Mouse (Mus musculus): ENCODE data around the gene Lmod2. TPM values are rescaled to one million over a fixed set of nuclear protein-coding genes. Genes with fewer than 3 reads are reported as not detected.

Lmod2 gene
- polyA plus RNA-seq, 1 experiment from 2014 or later = 56.9 TPM

DNA sequence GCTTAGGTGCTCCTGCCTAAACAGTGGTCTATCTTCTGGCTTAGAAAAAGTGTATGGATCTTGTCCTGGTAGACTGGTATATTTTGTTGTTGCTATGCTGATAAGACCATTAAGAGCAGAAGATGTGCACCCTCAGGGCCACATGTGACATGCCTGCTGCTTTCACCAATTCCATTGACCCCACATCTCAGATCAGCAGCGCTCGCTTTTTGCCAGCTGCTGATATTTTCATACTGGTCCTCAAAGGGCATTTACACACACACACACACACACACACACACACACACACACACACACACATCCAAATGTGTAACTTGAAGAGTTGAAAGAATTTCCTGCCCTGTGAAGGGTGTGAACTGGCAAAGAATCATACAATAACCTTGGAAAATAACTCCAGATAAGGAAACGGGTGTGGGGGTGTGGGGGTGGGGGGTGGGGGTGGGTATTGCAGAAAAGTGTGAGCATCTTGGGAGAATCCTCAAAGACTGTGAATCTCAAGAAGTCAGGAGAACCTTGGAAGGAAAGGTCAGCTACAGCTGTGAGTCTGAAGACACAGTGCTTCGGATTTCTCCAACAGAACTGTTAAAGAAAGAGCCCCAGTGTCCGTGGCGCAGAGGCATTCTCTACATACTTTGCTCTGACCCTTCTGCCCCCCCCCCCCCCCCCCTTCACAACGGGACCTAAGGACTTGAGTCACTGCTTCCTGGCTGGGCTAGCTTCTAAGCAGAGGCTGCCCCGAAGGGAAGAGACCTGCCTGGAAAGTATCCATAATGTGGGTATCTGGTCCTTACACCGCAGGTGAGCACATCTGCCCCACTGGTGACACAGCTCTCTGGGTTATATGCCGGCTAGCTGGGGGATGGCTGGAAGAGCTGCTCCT, 11.9 kb upstream of the Lmod2 start:
- Histone ChIP-seq H3K4me1 (ENCODE audit: control insufficient read depth in 2 of 2, insufficient read depth in 2 of 2, low read length in 2 of 2) (peaks cover 11 to 32% of the 10 kb centered on the region in 2 experiments), H3K4me3 (ENCODE audit: control insufficient read depth in 1 of 2, insufficient read depth in 1 of 2, low read depth in 1 of 2, low read length in 2 of 2) (no peak overlapping the region), H3K9me3 (ENCODE audit: control insufficient read depth, low read length) (no peaks in the 10 kb centered on the region), H3K36me3 (ENCODE audit: control insufficient read depth, insufficient read depth, low read length) (no peaks in the 10 kb centered on the region), H3K27me3 (ENCODE audit: control insufficient read depth, insufficient read depth, low read length) (no peaks in the 10 kb centered on the region), H3K27ac (replicated peaks in 1 of 2; ENCODE audit: control insufficient read depth in 1 of 2, insufficient read depth in 1 of 2, low read depth in 2 of 2, low read length in 2 of 2) (peak overlapping the region; percentile 57 to 78), H3K9ac (ENCODE audit: low read length) (peak overlapping the region; percentile 14), H3K4me2 (ENCODE audit: low read length) (peak overlapping the region; percentile 19; the same call in 1 of the 2 replicates)
- ATAC-seq (ENCODE audit: insufficient number of reproducible peaks, insufficient read depth, low FRiP score, low read depth) = peak; percentile 58
- WGBS = 17% methylated on average over 9 of the region's 10 CpGs

DNA sequence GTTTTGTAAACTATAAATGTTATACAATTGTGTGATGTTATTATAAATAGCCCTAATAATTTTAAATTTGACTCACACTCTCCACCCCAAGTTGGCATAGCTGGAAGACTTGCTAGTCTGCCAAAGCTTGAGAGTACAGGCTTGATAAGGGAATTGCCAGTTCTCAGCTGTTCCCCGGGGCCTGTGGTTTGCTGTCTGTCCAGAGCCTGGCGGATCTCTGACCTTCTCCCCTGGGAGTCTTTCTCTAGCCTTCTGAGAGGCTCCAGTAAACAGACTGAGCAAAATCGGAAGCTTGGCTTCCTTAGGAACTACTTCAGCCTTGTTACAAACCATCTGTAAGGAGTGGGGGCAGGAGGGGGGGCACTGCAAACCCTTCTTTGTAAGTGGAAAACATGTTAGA, 10.7 kb upstream of the Lmod2 start:
- H3K4me2 ChIP-seq (ENCODE audit: low read length) = peak overlapping the region; percentile 2
- ATAC-seq (ENCODE audit: insufficient number of reproducible peaks, insufficient read depth, low FRiP score, low read depth) = peak; percentile 58; the same call in 1 of the 2 replicates
- H3K36me3 ChIP-seq (ENCODE audit: control insufficient read depth, insufficient read depth, low read length) = no peaks in the 10 kb centered on the region
- peak overlapping the region; percentile 44 for H3K9ac ChIP-seq (ENCODE audit: low read length)
- no peaks in the 10 kb centered on the region for H3K27me3 ChIP-seq (ENCODE audit: control insufficient read depth, insufficient read depth, low read length)
- H3K9me3 ChIP-seq (ENCODE audit: control insufficient read depth, low read length) = no peaks in the 10 kb centered on the region
- H3K27ac ChIP-seq (replicated peaks in 1 of 2; ENCODE audit: control insufficient read depth in 1 of 2, insufficient read depth in 1 of 2, low read depth in 2 of 2, low read length in 2 of 2) = peak overlapping the region; percentile 78 to 97
- WGBS = 1% methylated on average over 3 of the region's 3 CpGs
- no peak overlapping the region for H3K4me3 ChIP-seq (ENCODE audit: control insufficient read depth in 1 of 2, insufficient read depth in 1 of 2, low read depth in 1 of 2, low read length in 2 of 2)
- peaks cover 13 to 34% of the 10 kb centered on the region in 2 experiments for H3K4me1 ChIP-seq (ENCODE audit: control insufficient read depth in 2 of 2, insufficient read depth in 2 of 2, low read length in 2 of 2)

DNA sequence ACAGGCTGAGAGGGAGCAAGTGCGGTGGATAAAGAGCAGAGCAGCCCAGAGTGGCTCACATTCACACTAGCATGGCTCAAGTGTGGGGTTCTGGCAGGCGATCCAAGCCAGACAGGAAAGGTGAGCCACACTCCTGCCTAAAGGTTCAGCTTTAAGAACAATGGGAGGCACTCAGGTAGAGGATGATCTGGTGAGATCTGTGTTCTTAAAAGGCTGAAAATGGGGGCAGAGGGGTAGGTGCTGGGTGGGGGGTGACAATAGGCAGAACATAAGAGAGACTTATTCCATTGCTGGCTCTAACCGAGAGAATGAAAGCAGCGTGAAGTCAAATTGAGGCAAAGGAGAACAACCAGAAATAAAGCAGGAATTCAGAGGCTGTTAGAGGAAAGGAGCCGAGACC, 7.3 kb upstream of the Lmod2 start:
- no peak overlapping the region for H3K4me2 ChIP-seq (ENCODE audit: low read length)
- H3K27ac ChIP-seq (replicated peaks in 1 of 2; ENCODE audit: control insufficient read depth in 1 of 2, insufficient read depth in 1 of 2, low read depth in 2 of 2, low read length in 2 of 2) = peak overlapping the region in 1 of 2 experiments; percentile 35; a peak in 1 of 4 replicates
- H3K36me3 ChIP-seq (ENCODE audit: control insufficient read depth, insufficient read depth, low read length) = no peaks in the 10 kb centered on the region
- no peaks in the 10 kb centered on the region for H3K9me3 ChIP-seq (ENCODE audit: control insufficient read depth, low read length)
- WGBS = 73% methylated on average over 5 of the region's 5 CpGs
- H3K9ac ChIP-seq (ENCODE audit: low read length) = no peak overlapping the region; the same call in 1 of the 2 replicates
- ATAC-seq (ENCODE audit: insufficient number of reproducible peaks, insufficient read depth, low FRiP score, low read depth) = no peak
- H3K27me3 ChIP-seq (ENCODE audit: control insufficient read depth, insufficient read depth, low read length) = no peaks in the 10 kb centered on the region
- H3K4me1 ChIP-seq (ENCODE audit: control insufficient read depth in 2 of 2, insufficient read depth in 2 of 2, low read length in 2 of 2) = peaks cover 14 to 30% of the 10 kb centered on the region in 2 experiments
- H3K4me3 ChIP-seq (ENCODE audit: control insufficient read depth in 1 of 2, insufficient read depth in 1 of 2, low read depth in 1 of 2, low read length in 2 of 2) = no peak overlapping the region

DNA sequence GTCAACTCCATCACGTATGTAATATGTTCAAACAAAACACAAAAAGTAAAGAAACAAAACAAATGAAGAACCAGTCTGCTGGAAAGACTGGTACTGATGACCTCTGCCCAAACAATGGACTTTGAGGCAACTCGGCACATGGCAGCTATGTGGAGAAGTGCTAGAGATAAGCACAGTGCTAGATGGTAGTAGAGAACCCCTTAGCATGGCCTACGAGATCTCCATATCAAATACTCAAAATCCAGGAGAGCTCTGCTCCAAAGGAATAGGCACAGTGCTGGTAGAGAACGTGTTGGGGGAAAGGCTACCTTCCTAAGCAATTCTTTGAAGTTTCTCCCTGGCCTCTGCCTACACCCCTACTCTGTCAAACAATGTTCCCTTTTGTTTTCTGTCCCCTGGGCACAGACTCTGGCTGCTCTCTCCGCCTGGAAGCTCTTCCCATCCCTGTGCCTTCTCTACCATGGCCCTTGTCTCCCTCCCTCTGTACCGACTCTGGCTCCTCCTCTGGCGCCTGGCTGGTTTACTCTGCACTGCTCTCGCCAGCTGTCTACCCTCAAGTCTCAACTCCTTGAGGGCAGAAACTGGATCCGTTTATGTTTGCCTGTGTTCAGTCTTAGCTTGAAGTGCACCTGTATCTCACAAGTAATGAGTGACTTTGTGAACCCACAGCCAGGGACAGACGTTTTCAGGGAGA, 5.9 kb upstream of the Lmod2 start:
- Histone ChIP-seq H3K36me3 (ENCODE audit: control insufficient read depth, insufficient read depth, low read length) (no peaks in the 10 kb centered on the region), H3K4me1 (ENCODE audit: control insufficient read depth in 2 of 2, insufficient read depth in 2 of 2, low read length in 2 of 2) (peaks cover 8 to 16% of the 10 kb centered on the region in 2 experiments), H3K9me3 (ENCODE audit: control insufficient read depth, low read length) (no peaks in the 10 kb centered on the region), H3K9ac (ENCODE audit: low read length) (no peak overlapping the region), H3K4me3 (ENCODE audit: control insufficient read depth in 1 of 2, insufficient read depth in 1 of 2, low read depth in 1 of 2, low read length in 2 of 2) (no peak overlapping the region), H3K4me2 (ENCODE audit: low read length) (no peak overlapping the region), H3K27me3 (ENCODE audit: control insufficient read depth, insufficient read depth, low read length) (no peaks in the 10 kb centered on the region), H3K27ac (replicated peaks in 1 of 2; ENCODE audit: control insufficient read depth in 1 of 2, insufficient read depth in 1 of 2, low read depth in 2 of 2, low read length in 2 of 2) (0 out of 4 replicates have a peak overlapping the region, but pooled peaks of 1 of the 2 experiments have one; percentile 33)
- 47% methylated on average over 10 of the region's 10 CpGs for WGBS
- ATAC-seq (ENCODE audit: insufficient number of reproducible peaks, insufficient read depth, low FRiP score, low read depth) = no peak

DNA sequence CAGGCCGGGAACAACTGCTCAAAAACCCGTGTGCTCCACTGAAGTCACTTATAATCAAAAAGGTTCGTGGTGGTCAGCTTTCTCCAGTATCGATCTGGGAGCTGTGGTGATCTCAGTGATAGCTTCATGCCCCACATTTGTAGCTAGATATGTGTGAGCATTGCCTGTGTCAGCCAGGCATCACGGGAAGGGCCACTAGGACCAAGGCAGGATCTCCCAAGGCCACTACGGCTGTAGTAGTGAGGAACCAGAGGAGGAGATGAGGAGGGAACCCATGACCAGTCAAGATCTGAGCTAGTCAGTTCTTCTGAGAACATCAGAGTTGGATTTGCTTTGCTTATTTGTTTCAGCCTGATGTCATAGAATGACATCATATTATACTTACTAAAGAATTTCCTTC, 1.6 kb downstream of the Lmod2 start:
- Histone ChIP-seq H3K9me3 (ENCODE audit: control insufficient read depth, low read length) (no peaks in the 10 kb centered on the region), H3K4me3 (ENCODE audit: control insufficient read depth in 1 of 2, insufficient read depth in 1 of 2, low read depth in 1 of 2, low read length in 2 of 2) (peak overlapping the region; percentile 51 to 56), H3K27me3 (ENCODE audit: control insufficient read depth, insufficient read depth, low read length) (no peaks in the 10 kb centered on the region), H3K4me1 (ENCODE audit: control insufficient read depth in 2 of 2, insufficient read depth in 2 of 2, low read length in 2 of 2) (peaks cover 12 to 23% of the 10 kb centered on the region in 2 experiments), H3K4me2 (ENCODE audit: low read length) (peak overlapping the region; percentile 74), H3K27ac (replicated peaks in 1 of 2; ENCODE audit: control insufficient read depth in 1 of 2, insufficient read depth in 1 of 2, low read depth in 2 of 2, low read length in 2 of 2) (peak overlapping the region; percentile 74 to 98), H3K9ac (ENCODE audit: low read length) (peak overlapping the region; percentile 89), H3K36me3 (ENCODE audit: control insufficient read depth, insufficient read depth, low read length) (peaks cover 20% of the 10 kb centered on the region)
- no peak for ATAC-seq (ENCODE audit: insufficient number of reproducible peaks, insufficient read depth, low FRiP score, low read depth)
- 30% methylated on average over 6 of the region's 6 CpGs for WGBS

DNA sequence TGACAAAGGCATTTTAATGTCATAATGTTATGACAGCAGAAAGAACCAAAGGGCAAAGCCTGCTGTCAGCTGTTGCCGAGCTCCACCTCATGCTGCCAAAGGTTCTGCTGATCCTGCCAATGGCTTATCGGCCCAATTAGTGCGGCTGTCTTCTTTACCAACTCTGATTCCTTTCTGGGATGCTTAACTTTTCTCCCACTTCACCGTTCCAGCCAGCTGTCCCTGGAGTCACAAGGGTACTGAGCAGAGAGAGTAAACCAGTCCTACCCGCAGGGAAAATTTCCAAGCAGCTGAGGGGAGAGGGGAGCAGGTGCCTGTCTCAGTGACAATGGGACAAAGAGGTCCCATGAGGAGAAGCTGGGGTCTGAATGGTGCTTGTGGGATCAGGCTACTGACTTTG, 2.1 kb downstream of the Lmod2 start:
- peak overlapping the region; percentile 51 to 56 for H3K4me3 ChIP-seq (ENCODE audit: control insufficient read depth in 1 of 2, insufficient read depth in 1 of 2, low read depth in 1 of 2, low read length in 2 of 2)
- peak overlapping the region; percentile 89 for H3K9ac ChIP-seq (ENCODE audit: low read length)
- no peak for ATAC-seq (ENCODE audit: insufficient number of reproducible peaks, insufficient read depth, low FRiP score, low read depth)
- no peaks in the 10 kb centered on the region for H3K9me3 ChIP-seq (ENCODE audit: control insufficient read depth, low read length)
- no peaks in the 10 kb centered on the region for H3K27me3 ChIP-seq (ENCODE audit: control insufficient read depth, insufficient read depth, low read length)
- peaks cover 25% of the 10 kb centered on the region for H3K36me3 ChIP-seq (ENCODE audit: control insufficient read depth, insufficient read depth, low read length)
- peak overlapping the region; percentile 74 to 98 for H3K27ac ChIP-seq (replicated peaks in 1 of 2; ENCODE audit: control insufficient read depth in 1 of 2, insufficient read depth in 1 of 2, low read depth in 2 of 2, low read length in 2 of 2)
- 46% methylated on average over 5 of the region's 5 CpGs for WGBS
- peak overlapping the region; percentile 74 for H3K4me2 ChIP-seq (ENCODE audit: low read length)
- H3K4me1 ChIP-seq (ENCODE audit: control insufficient read depth in 2 of 2, insufficient read depth in 2 of 2, low read length in 2 of 2) = peaks cover 12 to 23% of the 10 kb centered on the region in 2 experiments

DNA sequence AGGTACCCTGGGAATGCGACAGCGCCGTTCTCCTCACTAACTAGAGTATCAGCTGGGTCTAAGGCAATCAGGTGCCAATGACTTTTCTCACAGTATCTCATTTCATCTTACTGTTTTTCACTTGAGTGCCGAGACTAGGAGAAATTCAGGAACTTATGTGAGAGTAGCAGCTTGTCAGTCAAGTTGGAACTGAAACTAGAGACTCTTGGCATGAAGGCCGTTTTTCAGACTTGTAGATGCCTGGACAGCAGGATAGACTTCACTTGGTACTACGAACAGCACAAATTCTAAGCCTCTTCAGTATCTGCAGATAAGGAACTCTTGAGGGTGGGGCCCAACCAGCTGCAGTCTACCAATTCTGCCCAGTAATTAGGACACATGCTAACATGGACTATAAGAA, 2.6 kb downstream of the Lmod2 start:
- Histone ChIP-seq H3K27ac (replicated peaks in 1 of 2; ENCODE audit: control insufficient read depth in 1 of 2, insufficient read depth in 1 of 2, low read depth in 2 of 2, low read length in 2 of 2) (peak overlapping the region; percentile 74 to 98), H3K9me3 (ENCODE audit: control insufficient read depth, low read length) (no peaks in the 10 kb centered on the region), H3K27me3 (ENCODE audit: control insufficient read depth, insufficient read depth, low read length) (no peaks in the 10 kb centered on the region), H3K36me3 (ENCODE audit: control insufficient read depth, insufficient read depth, low read length) (peaks cover 30% of the 10 kb centered on the region), H3K4me1 (ENCODE audit: control insufficient read depth in 2 of 2, insufficient read depth in 2 of 2, low read length in 2 of 2) (peaks cover 12 to 26% of the 10 kb centered on the region in 2 experiments), H3K4me2 (ENCODE audit: low read length) (peak overlapping the region; percentile 74), H3K4me3 (ENCODE audit: control insufficient read depth in 1 of 2, insufficient read depth in 1 of 2, low read depth in 1 of 2, low read length in 2 of 2) (peak overlapping the region; percentile 51 to 56; a peak in 3 of 4 replicates), H3K9ac (ENCODE audit: low read length) (peak overlapping the region; percentile 89)
- WGBS = 27% methylated on average over 6 of the region's 6 CpGs
- no peak for ATAC-seq (ENCODE audit: insufficient number of reproducible peaks, insufficient read depth, low FRiP score, low read depth)
